In genomic region chr15:100040541-100041266, GRCm38 (mm10) we compare ENCODE assay signal across 7 mouse cellular contexts. TPM values are rescaled to one million over a fixed set of nuclear protein-coding genes. Genes with fewer than 3 reads are reported as not detected.
DNase-seq lines count a peak whose midpoint lies in the region; ATAC-seq and TF ChIP-seq lines count a peak whose summit lies in the region.

No protein-coding gene starts in this region.

- H3K9ac ChIP-seq in lung, embryonic 15.5 days: peak overlapping the region; percentile 36
- H3K9ac ChIP-seq in limb, embryonic 14.5 days (ENCODE audit: low read depth, low read length, severe bottlenecking): no peak overlapping the region

- ATAC-seq in lung, embryonic 15.5 days (ENCODE audit: borderline replicate concordance, extremely low read depth, low FRiP score, low TSS enrichment): no peak
- ATAC-seq in limb, embryonic 14.5 days (ENCODE audit: low FRiP score, low read depth): no peak

- TF ChIP-seq POLR2A in limb, embryonic 14.5 days (IDR thresholded peaks at IDR 0.05; ENCODE audit: borderline replicate concordance, extremely low read depth, insufficient read depth, insufficient read length): no peak
- TF ChIP-seq POLR2A in small intestine, adult 2 months (IDR thresholded peaks at IDR 0.05; ENCODE audit: low read depth, low read length): no peak

- no peaks in the 10 kb centered on the region for H3K36me3 ChIP-seq in lung, embryonic 15.5 days
- no peaks in the 10 kb centered on the region for H3K36me3 ChIP-seq in limb, embryonic 14.5 days (ENCODE audit: control insufficient read depth, insufficient read depth, low read length)
- no peaks in the 10 kb centered on the region for H3K36me3 ChIP-seq in small intestine, adult 2 months (ENCODE audit: control insufficient read depth, insufficient read depth, low read length)

- no peak for DNase-seq in lung, postnatal 25 days (ENCODE audit: low spot score)
- peak; percentile 53 for DNase-seq in cerebellum, adult 9-11 months
- peak; percentile 23 to 58 for DNase-seq in heart, adult 9 months (ENCODE audit: low spot score in 2 of 2)
- no peak for DNase-seq in limb, embryonic 14.5 days (ENCODE audit: low spot score)
- DNase-seq in adipocyte (ENCODE audit: low spot score): no peak

- H3K27me3 ChIP-seq in lung, embryonic 15.5 days: no peaks in the 10 kb centered on the region
- H3K27me3 ChIP-seq in limb, embryonic 14.5 days (ENCODE audit: control insufficient read depth, insufficient read depth, low read length): no peaks in the 10 kb centered on the region
- H3K27me3 ChIP-seq in small intestine, adult 2 months (ENCODE audit: control insufficient read depth, insufficient read depth, low read length): no peaks in the 10 kb centered on the region

- peak overlapping the region; percentile 84 for H3K4me2 ChIP-seq in lung, embryonic 15.5 days
- H3K4me2 ChIP-seq in limb, embryonic 14.5 days (replicated peaks; ENCODE audit: low read depth, low read length, severe bottlenecking): peak overlapping the region; percentile 86; the same call in 1 of the 2 replicates

- H3K4me3 ChIP-seq in lung, embryonic 15.5 days: peak overlapping the region; percentile 8; the same call in 1 of the 2 replicates
- no peak overlapping the region for H3K4me3 ChIP-seq in limb, embryonic 14.5 days (replicated peaks; ENCODE audit: low read length)
- no peak overlapping the region for H3K4me3 ChIP-seq in small intestine, adult 2 months (ENCODE audit: low read depth, low read length)

- H3K27ac ChIP-seq in lung, embryonic 15.5 days: no peak overlapping the region
- no peak overlapping the region for H3K27ac ChIP-seq in limb, embryonic 14.5 days (replicated peaks; ENCODE audit: low read depth, low read length)
- H3K27ac ChIP-seq in small intestine, adult 2 months (ENCODE audit: insufficient read depth, low read depth, low read length): 0 out of 2 replicates have a peak overlapping the region, but pooled peaks have one; percentile 11

- 23% methylated on average over 14 of the region's 14 CpGs for WGBS in lung, embryonic 15.5 days
- 38% methylated on average over 14 of the region's 14 CpGs for WGBS in limb, embryonic 14.5 days
- WGBS in small intestine, adult 2 months: 43% methylated on average over 14 of the region's 14 CpGs

- no peak for TF ChIP-seq CTCF in small intestine, adult 2 months (IDR thresholded peaks at IDR 0.05; ENCODE audit: extremely low read depth, insufficient read length, insufficient replicate concordance, low read depth, low read length)

- H3K4me1 ChIP-seq in lung, embryonic 15.5 days: peaks cover 34% of the 10 kb centered on the region
- H3K4me1 ChIP-seq in limb, embryonic 14.5 days (ENCODE audit: control insufficient read depth, insufficient read depth, low read length): peaks cover 19% of the 10 kb centered on the region; the same call in 1 of the 2 replicates
- H3K4me1 ChIP-seq in small intestine, adult 2 months (ENCODE audit: control insufficient read depth, insufficient read depth, insufficient read length, low read length): peaks cover 16% of the 10 kb centered on the region; the same call in 1 of the 2 replicates

- H3K9me3 ChIP-seq in lung, embryonic 15.5 days: no peaks in the 10 kb centered on the region
- H3K9me3 ChIP-seq in limb, embryonic 14.5 days (ENCODE audit: control insufficient read depth, low read length): no peaks in the 10 kb centered on the region

RNA-seq across cellular contexts. Expression of gene Dip2b, which starts 2.2 kb away (rescaled TPM):
- polyA plus RNA-seq in lung, embryonic 15.5 days (2015; fragmentation: Nextera tagmentation; extraction: Ambion mirVana): 9.1 and 10.5 TPM in 2 replicates
- polyA plus RNA-seq in limb, embryonic 14.5 days (2012; rRNA removed): 13.0 and 14.2 TPM in 2 replicates
- polyA plus RNA-seq in limb, embryonic 14.5 days (2014; fragmentation: Nextera tagmentation; extraction: Ambion mirVana): 15.0 and 16.5 TPM in 2 replicates
- polyA plus RNA-seq in small intestine, adult 2 months (2012; rRNA removed): 3.8 and 5.8 TPM in 2 replicates

Comparison
In these comparisons a context has a peak if more than half of its experiments do, and no peak if none do; other contexts are left out.
1. DNase-seq: peak in cerebellum, adult 9-11 months (single experiment) and heart, adult 9 months (2 of 2); none in lung, postnatal 25 days (single experiment), limb, embryonic 14.5 days (single experiment) and adipocyte (single experiment).